14 mouse cellular contexts compared by ENCODE assay signal in genomic region chr2:139792345-139793120, GRCm38 (mm10).
A peak's percentile ranks its signal among the peaks of the same experiment; 100 is the strongest.
DNase-seq lines count a peak whose midpoint lies in the region.
"Had no signal": no experiment of that assay in that cellular context is flagged by ENCODE, and none has a peak within 500 bp of the region (broad histone marks: within the 10 kb centered on the region; RNA-seq: fewer than 3 reads in every experiment).

No protein-coding gene starts in this region.

- DNase-seq in heart, adult 11 months = peak; percentile 94
- DNase-seq in heart, postnatal 4 days = no peak
- DNase-seq in R1 (ENCODE audit: low read depth, low spot score) = peak; percentile 70
- peak; percentile 13 to 19 for DNase-seq in heart, postnatal 14 days
- DNase-seq in lung, postnatal 10 days = peak; percentile 73
- DNase-seq in right cerebral cortex, postnatal 25 days = no peak
- DNase-seq in left cerebral cortex, postnatal 36 days (ENCODE audit: low spot score in 2 of 2) = no peak
- DNase-seq in cerebellum, adult 18-20 months = no peak
- DNase-seq: cerebellum, adult 11 months; cerebellum, postnatal 25 days; kidney, postnatal 4 days; right cerebral cortex, adult 18-20 months; spleen, adult 18-20 months; thymus, postnatal 14 days had no signal

- intact Hi-C loops in heart, postnatal 14 days (cut with DNase I) = no loop called here
- intact Hi-C loops in left cerebral cortex, postnatal 36 days (cut with DNase I) = no loop called here

Comparison
In these comparisons a context has a peak if more than half of its experiments do, and no peak if none do; other contexts are left out.
1. DNase-seq: peak in heart, adult 11 months (single experiment), R1 (single experiment), heart, postnatal 14 days (2 of 2) and lung, postnatal 10 days (single experiment); none in heart, postnatal 4 days (single experiment), right cerebral cortex, postnatal 25 days (single experiment), left cerebral cortex, postnatal 36 days (0 of 2) and cerebellum, adult 18-20 months (0 of 2).